Mouse (Mus musculus) neural tube, embryonic 11.5 days (tissue): Measurements from ENCODE around the gene Azi2. TPM values are rescaled to one million over a fixed set of nuclear protein-coding genes. Genes with fewer than 3 reads are reported as not detected.

Experiments
- ATAC-seq: fragments of 200-750 bp; cut with Nextera tagmentation; 2 replicates; pipeline ENCODE4 v1.8.0; 2017; ENCODE audit warnings: moderate number of reproducible peaks, mild to moderate bottlenecking, moderate TSS enrichment, moderate library complexity; ENCODE audit not compliant: insufficient read depth, low FRiP score, low TSS enrichment
- DNase-seq: peaks from one replicate; pipeline ENCODE4 v3.0.0-alpha.2; 2015; ENCODE audit warnings: low spot score
- H3K27ac ChIP-seq: fragments of 300-500 bp; sonication (generic); 2 replicates; pipeline ENCODE4 v1.5.1; 2014; ENCODE audit warnings: low read depth, mild to moderate bottlenecking, low read length
- H3K27me3 ChIP-seq: fragments of 300-500 bp; sonication (generic); 2 replicates; pipeline ENCODE4 v1.6.1; 2014; ENCODE audit warnings: mild to moderate bottlenecking, low read length, mixed read lengths; ENCODE audit not compliant: control insufficient read depth, insufficient read depth
- H3K36me3 ChIP-seq: fragments of 300-500 bp; sonication (generic); 2 replicates; pipeline ENCODE4 v1.6.1; 2014; ENCODE audit warnings: mild to moderate bottlenecking, low read length, moderate library complexity, mixed read lengths; ENCODE audit not compliant: control insufficient read depth, insufficient read depth
- H3K4me1 ChIP-seq: fragments of 300-500 bp; sonication (generic); 2 replicates; pipeline ENCODE4 v1.6.1; 2014; ENCODE audit warnings: low read length, mixed read lengths; ENCODE audit not compliant: control insufficient read depth, insufficient read depth
- H3K4me2 ChIP-seq: fragments of 300-500 bp; sonication (generic); 2 replicates; pipeline ENCODE4 v1.6.1; 2014; ENCODE audit warnings: low read depth, mild to moderate bottlenecking, moderate library complexity
- H3K4me3 ChIP-seq: fragments of 300-500 bp; sonication (generic); 2 replicates; pipeline ENCODE4 v1.5.1; 2014; ENCODE audit warnings: low read depth, low read length
- H3K9ac ChIP-seq: fragments of 300-500 bp; sonication (generic); 2 replicates; pipeline ENCODE4 v1.6.1; 2014; ENCODE audit warnings: mild to moderate bottlenecking, low read length
- H3K9me3 ChIP-seq: fragments of 300-500 bp; sonication (generic); 2 replicates; pipeline ENCODE4 v1.6.1; 2016; ENCODE audit warnings: low read length; ENCODE audit not compliant: control insufficient read depth
- whole genome bisulfite sequencing: fragments of 180-500 bp; shearing (Covaris S2); extraction: QIAGEN DNeasy Blood & Tissue Kit; methylation state at CpG from one replicate; pipeline ENCODE4 v1.1.7; 2014; 5-methylcytosine and 5-hydroxymethylcytosine counted together
- polyA plus RNA-seq: library from polyadenylated mRNA; unstranded; fragments of >200 nt; fragmentation: Nextera tagmentation; extraction: Ambion mirVana; gene quantifications from 2 replicates; pipeline ENCODE4 v1.2.1, GENCODE M21; 2014

Azi2 gene
- polyA plus RNA-seq, 1 experiment from 2014 or later, result 77.7 TPM

DNA sequence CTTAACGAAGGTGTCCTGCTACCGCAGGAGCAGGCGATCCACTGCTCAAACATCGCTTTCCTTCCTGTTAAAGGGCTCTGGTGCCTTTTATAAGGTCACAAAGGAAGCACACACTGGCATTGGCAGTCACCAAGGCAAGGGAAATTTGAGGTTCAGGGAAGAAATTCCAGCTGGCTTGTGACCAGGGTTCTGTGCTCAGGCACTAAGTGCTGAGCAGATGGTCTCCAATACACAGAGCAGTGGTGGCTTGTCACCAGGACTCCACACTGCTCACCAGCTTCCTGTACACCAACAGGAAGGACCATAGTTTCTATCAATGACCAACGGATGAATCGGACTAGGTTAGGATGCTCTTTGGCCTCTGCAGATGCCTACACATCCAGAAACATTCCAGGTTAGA is 30.1 kb downstream of the Azi2 start:
- no peak overlapping the region for H3K27ac ChIP-seq
- H3K36me3 ChIP-seq, result no peaks in the 10 kb centered on the region; the same call in 1 of the 2 replicates
- 93% methylated on average over 6 of the region's 6 CpGs for WGBS
- H3K4me2 ChIP-seq, result no peak overlapping the region
- ATAC-seq, result no peak
- no peaks in the 10 kb centered on the region for H3K27me3 ChIP-seq
- H3K9me3 ChIP-seq, result no peaks in the 10 kb centered on the region
- H3K4me1 ChIP-seq, result no peaks in the 10 kb centered on the region
- H3K9ac ChIP-seq, result no peak overlapping the region
- DNase-seq, result no peak
- no peak overlapping the region for H3K4me3 ChIP-seq

DNA sequence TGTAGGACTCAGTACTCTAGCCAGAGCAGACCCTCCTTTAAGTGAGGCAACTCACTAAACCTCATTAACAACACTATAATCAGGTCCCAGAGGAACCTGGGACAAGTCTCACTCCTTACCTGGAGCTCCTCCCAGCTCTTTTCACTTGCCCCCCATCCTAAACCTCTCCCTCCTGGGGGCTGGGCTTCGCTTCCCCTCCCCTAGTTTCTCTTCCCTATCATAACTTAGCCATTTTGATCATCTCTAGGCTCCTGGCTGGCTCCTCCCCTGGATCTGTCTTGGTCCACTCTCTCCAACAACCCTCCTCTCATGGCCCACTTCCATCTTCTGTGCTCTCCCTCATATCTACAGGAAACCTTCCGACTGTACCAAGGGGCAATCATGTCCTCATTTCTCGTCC is 31.0 kb downstream of the Azi2 start:
- 83% methylated on average over 3 of the region's 3 CpGs for WGBS

DNA sequence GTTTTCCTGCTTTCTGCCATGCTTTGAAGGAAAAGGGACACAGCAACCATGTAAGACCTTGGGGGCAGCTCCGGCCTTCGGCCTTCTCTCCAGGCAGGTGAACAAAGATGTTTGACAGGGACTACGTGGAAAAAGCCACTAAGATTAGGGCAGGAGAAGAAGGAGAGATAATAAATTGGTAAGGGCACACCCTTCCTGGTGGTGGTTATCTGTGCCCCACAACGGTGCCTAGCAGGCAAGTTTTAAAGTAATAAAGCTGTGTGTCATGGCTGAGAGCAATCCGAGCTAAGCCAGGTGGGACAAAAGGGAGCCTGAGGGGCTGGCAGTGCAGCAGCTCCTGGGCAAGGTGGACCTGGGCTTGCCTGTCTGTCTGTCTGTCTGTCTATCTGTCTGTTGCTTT is 31.8 kb downstream of the Azi2 start:
- Histone ChIP-seq H3K9ac (no peak overlapping the region), H3K4me2 (no peak overlapping the region), H3K27ac (no peak overlapping the region), H3K36me3 (no peaks in the 10 kb centered on the region; the same call in 1 of the 2 replicates), H3K4me3 (no peak overlapping the region), H3K27me3 (no peaks in the 10 kb centered on the region), H3K4me1 (no peaks in the 10 kb centered on the region), H3K9me3 (no peaks in the 10 kb centered on the region)
- ATAC-seq (no peak), DNase-seq (no peak)
- 71% methylated on average over 5 of the region's 5 CpGs for WGBS

More for the DNA sequence above, 31.0 kb downstream of the Azi2 start:
- ATAC-seq, result no peak
- Histone ChIP-seq H3K9ac (no peak overlapping the region), H3K27ac (no peak overlapping the region), H3K4me1 (no peaks in the 10 kb centered on the region), H3K27me3 (no peaks in the 10 kb centered on the region), H3K4me2 (no peak overlapping the region), H3K4me3 (no peak overlapping the region), H3K9me3 (no peaks in the 10 kb centered on the region), H3K36me3 (no peaks in the 10 kb centered on the region; the same call in 1 of the 2 replicates)
- no peak for DNase-seq

DNA sequence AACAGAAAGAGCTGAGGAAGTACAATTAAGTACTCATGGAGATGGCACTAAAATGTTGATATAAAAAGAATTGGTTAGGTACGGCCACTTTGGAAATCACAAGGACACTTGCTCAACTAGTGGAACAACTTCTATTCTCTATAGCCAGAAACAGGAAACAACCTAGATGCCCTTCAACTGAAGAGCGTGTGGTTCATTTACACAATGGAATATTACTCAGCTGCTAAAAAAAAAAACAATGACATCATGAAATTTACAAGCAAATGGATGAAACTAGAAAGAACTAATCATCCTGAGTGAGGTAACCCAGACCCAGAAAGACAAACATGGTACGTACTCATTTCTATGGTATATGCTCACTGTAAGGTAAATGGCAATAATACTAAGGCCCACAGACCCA is 33.1 kb downstream of the Azi2 start:
- H3K9ac ChIP-seq, result no peak overlapping the region
- no peak overlapping the region for H3K27ac ChIP-seq
- WGBS, result 92% methylated on average over 3 of the region's 3 CpGs
- DNase-seq, result no peak
- ATAC-seq, result no peak
- H3K9me3 ChIP-seq, result no peaks in the 10 kb centered on the region
- H3K4me1 ChIP-seq, result no peaks in the 10 kb centered on the region
- no peak overlapping the region for H3K4me3 ChIP-seq
- no peaks in the 10 kb centered on the region for H3K36me3 ChIP-seq
- no peak overlapping the region for H3K4me2 ChIP-seq
- H3K27me3 ChIP-seq, result no peaks in the 10 kb centered on the region

DNA sequence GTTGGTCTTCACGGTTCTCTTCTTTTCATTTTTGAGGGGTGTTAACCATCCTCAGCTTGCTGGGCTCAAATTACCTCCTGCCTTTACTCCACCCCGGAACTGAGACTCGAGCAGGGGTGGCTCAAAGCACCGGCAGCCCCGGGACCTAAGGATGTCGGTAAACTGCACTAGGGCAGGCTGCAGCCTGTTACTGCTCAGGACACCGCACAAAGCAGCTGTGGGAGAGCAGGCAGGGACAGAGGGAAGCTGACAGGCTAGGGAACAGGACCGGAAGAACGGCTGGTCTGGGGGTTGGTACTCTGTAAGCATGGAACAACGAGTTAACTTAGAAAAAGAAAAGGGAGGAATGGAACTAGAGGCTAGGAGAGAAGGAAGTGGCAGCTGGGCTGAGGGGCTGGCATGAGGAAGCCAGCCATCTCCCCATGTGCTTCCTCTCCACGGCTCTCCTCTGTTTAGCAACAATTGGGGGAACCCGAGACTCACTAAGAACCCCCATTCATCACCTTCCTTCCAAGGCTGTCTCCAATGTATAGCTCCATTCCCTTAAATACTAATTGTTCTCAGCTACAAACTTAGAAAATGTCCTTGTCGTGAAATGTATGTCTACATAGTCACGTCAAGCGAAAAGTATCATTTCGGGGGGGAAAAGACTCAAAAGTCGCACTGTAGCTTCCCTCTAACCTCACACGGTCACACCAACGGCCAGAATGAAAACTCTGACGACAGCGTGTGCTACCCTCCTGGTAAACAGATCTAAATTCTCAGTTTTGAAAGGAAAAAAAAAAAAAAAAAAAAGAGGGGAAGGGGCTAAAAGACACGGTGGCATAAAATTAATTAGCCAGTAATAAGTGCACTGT is 42.5 kb downstream of the Azi2 start:
- no peak for ATAC-seq
- H3K9me3 ChIP-seq, result no peaks in the 10 kb centered on the region
- DNase-seq, result peak; percentile 36
- peaks cover 6% of the 10 kb centered on the region for H3K4me1 ChIP-seq
- no peak overlapping the region for H3K27ac ChIP-seq
- peak overlapping the region; percentile 40 for H3K4me2 ChIP-seq
- WGBS, result 30% methylated on average over 22 of the region's 22 CpGs
- no peaks in the 10 kb centered on the region for H3K27me3 ChIP-seq
- 0 out of 2 replicates have a peak overlapping the region, but pooled peaks have one; percentile 18 for H3K4me3 ChIP-seq
- H3K9ac ChIP-seq, result peak overlapping the region; percentile 41
- H3K36me3 ChIP-seq, result no peaks in the 10 kb centered on the region

DNA sequence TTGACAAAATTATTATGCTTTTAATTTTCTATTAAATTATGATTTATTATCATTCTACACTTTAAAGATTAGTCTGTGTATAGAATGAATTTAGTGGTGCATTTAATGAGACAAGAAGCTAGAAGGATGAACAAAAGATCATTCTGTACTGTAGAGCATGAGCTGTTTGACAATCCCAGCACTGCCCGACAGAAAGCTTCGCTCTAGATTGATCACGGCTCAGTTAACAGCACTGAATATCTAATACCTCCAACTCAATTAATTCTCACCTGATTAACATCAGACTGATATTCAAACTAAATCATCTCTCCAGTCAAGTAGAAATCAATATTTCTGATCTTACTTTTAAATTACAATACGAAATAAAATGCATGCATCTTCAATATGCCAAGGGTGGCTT is 43.5 kb downstream of the Azi2 start:
- Histone ChIP-seq H3K4me1 (peaks cover 6% of the 10 kb centered on the region), H3K9ac (no peak overlapping the region), H3K36me3 (no peaks in the 10 kb centered on the region), H3K4me2 (no peak overlapping the region), H3K27me3 (no peaks in the 10 kb centered on the region), H3K9me3 (no peaks in the 10 kb centered on the region), H3K27ac (no peak overlapping the region), H3K4me3 (no peak overlapping the region)
- WGBS, result 65% methylated on average over 4 of the region's 4 CpGs
- DNase-seq (no peak), ATAC-seq (no peak)

DNA sequence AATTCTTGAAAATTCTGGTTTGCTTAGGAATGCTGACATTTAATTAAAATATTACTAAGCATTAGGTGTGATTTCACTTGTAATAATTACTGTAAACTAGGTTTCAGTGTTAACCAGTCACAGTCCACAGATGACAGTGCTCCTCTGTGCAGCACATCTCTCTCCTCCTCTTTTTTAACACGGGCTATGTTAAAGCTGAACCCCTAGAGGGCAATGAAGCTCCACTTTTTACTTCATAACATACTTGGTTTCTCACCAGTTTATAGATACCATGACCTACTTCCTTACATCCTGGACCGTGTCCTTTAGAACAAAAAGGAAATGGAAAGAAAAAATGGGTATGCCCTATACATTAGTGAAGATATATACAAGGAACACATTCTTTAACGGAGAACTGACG is 59.1 kb downstream of the Azi2 start:
- Histone ChIP-seq H3K9ac (no peak overlapping the region), H3K27me3 (no peaks in the 10 kb centered on the region), H3K27ac (no peak overlapping the region), H3K4me1 (no peaks in the 10 kb centered on the region), H3K9me3 (no peaks in the 10 kb centered on the region), H3K36me3 (no peaks in the 10 kb centered on the region), H3K4me3 (no peak overlapping the region), H3K4me2 (no peak overlapping the region)
- DNase-seq, result no peak
- 75% methylated on average over 4 of the region's 4 CpGs for WGBS
- ATAC-seq, result no peak

DNA sequence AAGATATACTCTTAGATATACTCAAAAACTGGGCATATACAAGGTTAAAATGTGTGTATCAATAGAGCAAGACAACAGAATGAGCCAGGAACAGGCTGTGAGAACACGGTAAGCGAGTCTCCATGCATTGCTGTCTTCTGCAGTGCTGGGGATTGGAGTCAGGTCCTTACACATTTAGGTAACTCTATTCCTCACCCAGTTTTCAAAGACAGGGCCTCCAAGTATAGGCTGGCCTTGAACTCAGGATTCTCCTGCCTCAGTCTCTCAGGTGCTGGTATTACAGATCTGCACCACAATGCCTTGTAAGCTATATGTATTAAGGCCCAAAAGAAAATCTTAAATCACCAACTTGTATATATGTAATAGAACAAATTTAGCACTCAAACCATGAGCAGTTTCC is 60.2 kb downstream of the Azi2 start:
- no peaks in the 10 kb centered on the region for H3K36me3 ChIP-seq
- no peak overlapping the region for H3K9ac ChIP-seq
- no peak overlapping the region for H3K27ac ChIP-seq
- H3K4me1 ChIP-seq, result no peaks in the 10 kb centered on the region
- DNase-seq, result no peak
- 95% methylated on average over 2 of the region's 2 CpGs for WGBS
- no peaks in the 10 kb centered on the region for H3K27me3 ChIP-seq
- no peak for ATAC-seq
- no peak overlapping the region for H3K4me3 ChIP-seq
- no peaks in the 10 kb centered on the region for H3K9me3 ChIP-seq
- H3K4me2 ChIP-seq, result no peak overlapping the region

DNA sequence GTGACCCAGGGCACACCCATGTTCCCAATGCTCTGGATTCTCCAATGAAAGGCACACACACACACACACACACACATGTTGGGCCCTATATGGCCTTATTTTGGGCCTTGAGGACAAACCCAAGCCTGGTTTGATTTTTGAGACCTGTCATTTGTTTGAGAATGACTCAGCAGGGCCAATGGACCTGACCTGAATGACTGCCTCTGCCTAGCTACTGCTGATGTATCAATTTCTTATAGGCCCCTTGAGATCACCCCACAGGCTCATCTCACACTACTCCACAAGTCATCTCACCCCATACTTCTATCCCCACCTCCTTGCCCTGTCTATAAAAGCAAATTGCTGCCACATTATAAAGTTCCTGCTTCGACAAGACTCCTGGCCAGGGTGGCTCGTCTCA is 61.5 kb downstream of the Azi2 start:
- no peak for DNase-seq
- 84% methylated on average over 2 of the region's 2 CpGs for WGBS
- no peaks in the 10 kb centered on the region for H3K36me3 ChIP-seq

More for the DNA sequence above, 61.5 kb downstream of the Azi2 start:
- no peak overlapping the region for H3K27ac ChIP-seq
- no peak overlapping the region for H3K4me3 ChIP-seq
- H3K9me3 ChIP-seq, result no peaks in the 10 kb centered on the region
- H3K4me1 ChIP-seq, result no peaks in the 10 kb centered on the region
- no peaks in the 10 kb centered on the region for H3K27me3 ChIP-seq
- no peak for ATAC-seq
- no peak overlapping the region for H3K4me2 ChIP-seq
- no peak overlapping the region for H3K9ac ChIP-seq
